Mouse (Mus musculus) thymus, adult 2 months (tissue): ENCODE data around the gene Nfatc3.

Experiments
- CTCF ChIP-seq: fragments of 200-500 bp; IDR thresholded peaks from 2 replicates; pipeline ENCODE4 v1.5.1; 2012; ENCODE audit warnings: mild to moderate bottlenecking, control low read depth, low read length, moderate library complexity, borderline replicate concordance; ENCODE audit not compliant: control insufficient read depth, poor library complexity, insufficient read depth; ENCODE audit errors: extremely low read depth
- POLR2A ChIP-seq: fragments of 200-500 bp; IDR thresholded peaks from 2 replicates; pipeline ENCODE4 v1.6.1; 2012; ENCODE audit warnings: mild to moderate bottlenecking, low read length, control low read depth, moderate library complexity; ENCODE audit not compliant: control insufficient read depth, poor library complexity, insufficient read depth; ENCODE audit errors: extremely low read depth

DNA sequence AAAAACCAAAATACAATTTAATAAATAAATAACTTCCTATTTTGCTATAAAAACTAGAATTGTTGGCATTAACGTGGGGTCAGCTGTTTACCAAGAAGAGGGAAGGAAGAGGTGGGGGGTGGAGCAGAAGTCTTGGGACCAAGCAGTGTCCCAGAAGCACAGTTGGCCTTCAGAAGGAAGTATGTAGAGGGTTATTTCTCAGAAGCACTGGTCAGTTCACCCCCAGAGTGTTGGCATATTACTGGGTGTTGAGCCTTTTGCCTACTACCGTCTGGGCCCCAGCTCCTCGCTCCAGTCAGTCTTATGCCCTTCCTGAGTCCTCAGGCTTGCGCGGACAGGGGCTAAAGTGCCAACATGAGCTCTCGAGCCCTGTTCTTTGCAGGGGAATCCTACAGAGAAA lies 90.4 kb downstream of the Nfatc3 start:
- TF ChIP-seq CTCF (no peak), POLR2A (no peak)
